Mouse (Mus musculus): ENCODE measurements at regions not wholly inside any gene's neighbourhood (a gene's known extent, or its start where the extent isn't known, plus 50 kb on each side); places are given as distances from the start of the nearest gene placed in this dataset.

- Histone ChIP-seq H3K36me3 (ENCODE audit: control insufficient read depth, insufficient read depth, low read length) (no peaks in the 10 kb centered on the region), H3K4me1 (ENCODE audit: control insufficient read depth in 2 of 2, insufficient read depth in 2 of 2, low read length in 2 of 2) (no peaks in the 10 kb centered on the region), H3K9ac (ENCODE audit: low read length) (no peak overlapping the region), H3K27me3 (ENCODE audit: control insufficient read depth, insufficient read depth, low read length) (no peaks in the 10 kb centered on the region), H3K9me3 (ENCODE audit: control insufficient read depth, low read length) (no peaks in the 10 kb centered on the region), H3K4me3 (ENCODE audit: control insufficient read depth in 1 of 2, insufficient read depth in 1 of 2, low read depth in 1 of 2, low read length in 2 of 2) (no peak overlapping the region), H3K27ac (replicated peaks in 1 of 2; ENCODE audit: control insufficient read depth in 1 of 2, insufficient read depth in 1 of 2, low read depth in 2 of 2, low read length in 2 of 2) (no peak overlapping the region), H3K4me2 (ENCODE audit: low read length) (no peak overlapping the region)
- no peak for ATAC-seq (ENCODE audit: insufficient number of reproducible peaks, insufficient read depth, low FRiP score, low read depth)
- 70% methylated on average over 6 of the region's 6 CpGs for WGBS
These were observed 51.3 kb upstream of the Mki67 start for GRCm38 (mm10) chr7:135767493-135767892.

GRCm38 (mm10) chr7:135768064-135768463 lies 51.9 kb upstream of the Mki67 start:
- Histone ChIP-seq H3K27me3 (ENCODE audit: control insufficient read depth, insufficient read depth, low read length) (no peaks in the 10 kb centered on the region), H3K4me3 (ENCODE audit: control insufficient read depth in 1 of 2, insufficient read depth in 1 of 2, low read depth in 1 of 2, low read length in 2 of 2) (no peak overlapping the region), H3K4me1 (ENCODE audit: control insufficient read depth in 2 of 2, insufficient read depth in 2 of 2, low read length in 2 of 2) (no peaks in the 10 kb centered on the region), H3K36me3 (ENCODE audit: control insufficient read depth, insufficient read depth, low read length) (no peaks in the 10 kb centered on the region), H3K4me2 (ENCODE audit: low read length) (no peak overlapping the region), H3K27ac (replicated peaks in 1 of 2; ENCODE audit: control insufficient read depth in 1 of 2, insufficient read depth in 1 of 2, low read depth in 2 of 2, low read length in 2 of 2) (no peak overlapping the region), H3K9ac (ENCODE audit: low read length) (no peak overlapping the region), H3K9me3 (ENCODE audit: control insufficient read depth, low read length) (no peaks in the 10 kb centered on the region)
- 91% methylated on average over 11 of the region's 11 CpGs for WGBS
- no peak for ATAC-seq (ENCODE audit: insufficient number of reproducible peaks, insufficient read depth, low FRiP score, low read depth)

- H3K27ac ChIP-seq (replicated peaks in 1 of 2; ENCODE audit: control insufficient read depth in 1 of 2, insufficient read depth in 1 of 2, low read depth in 2 of 2, low read length in 2 of 2) = no peak overlapping the region
- ATAC-seq (ENCODE audit: insufficient number of reproducible peaks, insufficient read depth, low FRiP score, low read depth) = no peak; the same call in 1 of the 2 replicates
- 6% methylated on average over 3 of the region's 3 CpGs for WGBS
These were observed 52.4 kb upstream of the Mki67 start for GRCm38 (mm10) chr7:135768592-135768991.

GRCm38 (mm10) chr7:135769082-135769673 lies 53.0 kb upstream of the Mki67 start:
- 74% methylated on average over 21 of the region's 21 CpGs for WGBS
- no peak overlapping the region for H3K4me2 ChIP-seq (ENCODE audit: low read length)

More at GRCm38 (mm10) chr7:135768592-135768991, 52.4 kb upstream of the Mki67 start:
- no peak overlapping the region for H3K4me3 ChIP-seq (ENCODE audit: control insufficient read depth in 1 of 2, insufficient read depth in 1 of 2, low read depth in 1 of 2, low read length in 2 of 2)
- H3K36me3 ChIP-seq (ENCODE audit: control insufficient read depth, insufficient read depth, low read length) = no peaks in the 10 kb centered on the region
- no peaks in the 10 kb centered on the region for H3K4me1 ChIP-seq (ENCODE audit: control insufficient read depth in 2 of 2, insufficient read depth in 2 of 2, low read length in 2 of 2)
- no peak overlapping the region for H3K9ac ChIP-seq (ENCODE audit: low read length)
- no peak overlapping the region for H3K4me2 ChIP-seq (ENCODE audit: low read length)
- no peaks in the 10 kb centered on the region for H3K9me3 ChIP-seq (ENCODE audit: control insufficient read depth, low read length)
- H3K27me3 ChIP-seq (ENCODE audit: control insufficient read depth, insufficient read depth, low read length) = no peaks in the 10 kb centered on the region

GRCm38 (mm10) chr7:135770051-135770450 lies 53.9 kb upstream of the Mki67 start:
- Histone ChIP-seq H3K36me3 (ENCODE audit: control insufficient read depth, insufficient read depth, low read length) (no peaks in the 10 kb centered on the region), H3K27ac (replicated peaks in 1 of 2; ENCODE audit: control insufficient read depth in 1 of 2, insufficient read depth in 1 of 2, low read depth in 2 of 2, low read length in 2 of 2) (no peak overlapping the region), H3K4me1 (ENCODE audit: control insufficient read depth in 2 of 2, insufficient read depth in 2 of 2, low read length in 2 of 2) (no peaks in the 10 kb centered on the region), H3K9ac (ENCODE audit: low read length) (no peak overlapping the region), H3K4me2 (ENCODE audit: low read length) (no peak overlapping the region), H3K9me3 (ENCODE audit: control insufficient read depth, low read length) (no peaks in the 10 kb centered on the region), H3K4me3 (ENCODE audit: control insufficient read depth in 1 of 2, insufficient read depth in 1 of 2, low read depth in 1 of 2, low read length in 2 of 2) (no peak overlapping the region), H3K27me3 (ENCODE audit: control insufficient read depth, insufficient read depth, low read length) (no peaks in the 10 kb centered on the region)
- WGBS = 59% methylated on average over 6 of the region's 6 CpGs
- ATAC-seq (ENCODE audit: insufficient number of reproducible peaks, insufficient read depth, low FRiP score, low read depth) = no peak

More at GRCm38 (mm10) chr7:135769082-135769673, 53.0 kb upstream of the Mki67 start:
- Histone ChIP-seq H3K27me3 (ENCODE audit: control insufficient read depth, insufficient read depth, low read length) (no peaks in the 10 kb centered on the region), H3K4me1 (ENCODE audit: control insufficient read depth in 2 of 2, insufficient read depth in 2 of 2, low read length in 2 of 2) (no peaks in the 10 kb centered on the region), H3K36me3 (ENCODE audit: control insufficient read depth, insufficient read depth, low read length) (no peaks in the 10 kb centered on the region), H3K4me3 (ENCODE audit: control insufficient read depth in 1 of 2, insufficient read depth in 1 of 2, low read depth in 1 of 2, low read length in 2 of 2) (no peak overlapping the region), H3K9ac (ENCODE audit: low read length) (no peak overlapping the region), H3K9me3 (ENCODE audit: control insufficient read depth, low read length) (no peaks in the 10 kb centered on the region), H3K27ac (replicated peaks in 1 of 2; ENCODE audit: control insufficient read depth in 1 of 2, insufficient read depth in 1 of 2, low read depth in 2 of 2, low read length in 2 of 2) (no peak overlapping the region)
- ATAC-seq (ENCODE audit: insufficient number of reproducible peaks, insufficient read depth, low FRiP score, low read depth) = no peak

- Histone ChIP-seq H3K27me3 (ENCODE audit: control insufficient read depth, insufficient read depth, low read length) (no peaks in the 10 kb centered on the region), H3K4me3 (ENCODE audit: control insufficient read depth in 1 of 2, insufficient read depth in 1 of 2, low read depth in 1 of 2, low read length in 2 of 2) (no peak overlapping the region)
These were observed 59.8 kb upstream of the Mki67 start for GRCm38 (mm10) chr7:135775832-135776433.

GRCm38 (mm10) chr7:135790167-135790566 lies 74.0 kb upstream of the Mki67 start:
- no peaks in the 10 kb centered on the region for H3K27me3 ChIP-seq (ENCODE audit: control insufficient read depth, insufficient read depth, low read length)
- H3K4me1 ChIP-seq (ENCODE audit: control insufficient read depth in 2 of 2, insufficient read depth in 2 of 2, low read length in 2 of 2) = peaks cover 5 to 10% of the 10 kb centered on the region in 2 experiments; a peak in 3 of 4 replicates
- no peak overlapping the region for H3K9ac ChIP-seq (ENCODE audit: low read length)
- H3K27ac ChIP-seq (replicated peaks in 1 of 2; ENCODE audit: control insufficient read depth in 1 of 2, insufficient read depth in 1 of 2, low read depth in 2 of 2, low read length in 2 of 2) = no peak overlapping the region
- WGBS = 55% methylated on average over 1 of the region's 1 CpGs
- no peaks in the 10 kb centered on the region for H3K36me3 ChIP-seq (ENCODE audit: control insufficient read depth, insufficient read depth, low read length)
- ATAC-seq (ENCODE audit: insufficient number of reproducible peaks, insufficient read depth, low FRiP score, low read depth) = no peak
- H3K9me3 ChIP-seq (ENCODE audit: control insufficient read depth, low read length) = no peaks in the 10 kb centered on the region
- no peak overlapping the region for H3K4me2 ChIP-seq (ENCODE audit: low read length)
- H3K4me3 ChIP-seq (ENCODE audit: control insufficient read depth in 1 of 2, insufficient read depth in 1 of 2, low read depth in 1 of 2, low read length in 2 of 2) = no peak overlapping the region

More at GRCm38 (mm10) chr7:135775832-135776433, 59.8 kb upstream of the Mki67 start:
- no peak for ATAC-seq (ENCODE audit: insufficient number of reproducible peaks, insufficient read depth, low FRiP score, low read depth)
- H3K4me1 ChIP-seq (ENCODE audit: control insufficient read depth in 2 of 2, insufficient read depth in 2 of 2, low read length in 2 of 2) = no peaks in the 10 kb centered on the region
- H3K27ac ChIP-seq (replicated peaks in 1 of 2; ENCODE audit: control insufficient read depth in 1 of 2, insufficient read depth in 1 of 2, low read depth in 2 of 2, low read length in 2 of 2) = no peak overlapping the region
- H3K36me3 ChIP-seq (ENCODE audit: control insufficient read depth, insufficient read depth, low read length) = no peaks in the 10 kb centered on the region
- WGBS = 59% methylated on average over 7 of the region's 7 CpGs
- H3K9ac ChIP-seq (ENCODE audit: low read length) = no peak overlapping the region
- no peak overlapping the region for H3K4me2 ChIP-seq (ENCODE audit: low read length)
- H3K9me3 ChIP-seq (ENCODE audit: control insufficient read depth, low read length) = no peaks in the 10 kb centered on the region

GRCm38 (mm10) chr7:135790978-135791377 lies 74.8 kb upstream of the Mki67 start:
- no peak for ATAC-seq (ENCODE audit: insufficient number of reproducible peaks, insufficient read depth, low FRiP score, low read depth)
- 2% methylated on average over 3 of the region's 3 CpGs for WGBS

More at GRCm38 (mm10) chr7:135790978-135791377, 74.8 kb upstream of the Mki67 start:
- Histone ChIP-seq H3K36me3 (ENCODE audit: control insufficient read depth, insufficient read depth, low read length) (no peaks in the 10 kb centered on the region), H3K4me3 (ENCODE audit: control insufficient read depth in 1 of 2, insufficient read depth in 1 of 2, low read depth in 1 of 2, low read length in 2 of 2) (no peak overlapping the region), H3K9ac (ENCODE audit: low read length) (no peak overlapping the region), H3K9me3 (ENCODE audit: control insufficient read depth, low read length) (no peaks in the 10 kb centered on the region), H3K4me1 (ENCODE audit: control insufficient read depth in 2 of 2, insufficient read depth in 2 of 2, low read length in 2 of 2) (peaks cover 5 to 10% of the 10 kb centered on the region in 2 experiments; a peak in 3 of 4 replicates), H3K27ac (replicated peaks in 1 of 2; ENCODE audit: control insufficient read depth in 1 of 2, insufficient read depth in 1 of 2, low read depth in 2 of 2, low read length in 2 of 2) (no peak overlapping the region), H3K4me2 (ENCODE audit: low read length) (no peak overlapping the region), H3K27me3 (ENCODE audit: control insufficient read depth, insufficient read depth, low read length) (no peaks in the 10 kb centered on the region)

All from heart, embryonic 14.5 days (tissue).